Mouse (Mus musculus) CH12.LX (cell line): Measurements from ENCODE around the gene Ppt2. TPM values are rescaled to one million over a fixed set of nuclear protein-coding genes. Genes with fewer than 3 reads are reported as not detected.

Experiments used
- DNase-seq: peaks from one replicate; pipeline ENCODE4 v3.0.0-alpha.2; 2013; ENCODE audit errors: extremely low read depth
- H3K27ac ChIP-seq: 2 replicates; pipeline ENCODE4 v1.5.1; 2012; ENCODE audit warnings: low read depth, mild to moderate bottlenecking, control low read depth, moderate library complexity; ENCODE audit not compliant: insufficient read depth
- H3K27me3 ChIP-seq: replicated peaks from 2 replicates; pipeline ENCODE3; 2012; ENCODE audit warnings: inconsistent platforms
- H3K36me3 ChIP-seq, 2 experiments: replicated peaks in 1 of 2; 2 replicates each; pipeline versions ENCODE3 to v1.6.1; 2012; ENCODE audit warnings: inconsistent platforms in 1 of 2, low read length in 1 of 2, mild to moderate bottlenecking in 1 of 2, mixed read lengths in 1 of 2, moderate library complexity in 1 of 2; ENCODE audit not compliant: control insufficient read depth in 1 of 2, insufficient read depth in 1 of 2
- H3K4me1 ChIP-seq, 2 experiments: 2 replicates each; pipeline ENCODE4 v1.6.1; 2012; ENCODE audit warnings: inconsistent platforms in 1 of 2, moderate library complexity in 1 of 2; ENCODE audit not compliant: insufficient read depth in 2 of 2, control insufficient read depth in 1 of 2
- H3K4me2 ChIP-seq: 2 replicates; pipeline ENCODE4 v1.6.1; 2012; ENCODE audit warnings: low read depth, mild to moderate bottlenecking, control low read depth; ENCODE audit not compliant: poor library complexity, insufficient read depth, severe bottlenecking
- H3K4me3 ChIP-seq, 3 experiments: fragments of 150-350 bp in 1 of 3; sonication (generic) in 1 of 3; replicated peaks in 1 of 3; 2 replicates each; pipeline versions ENCODE3 to v1.5.1; 2011 to 2012; ENCODE audit warnings: low read depth in 2 of 3, low read length in 2 of 3, mild to moderate bottlenecking in 2 of 3, moderate library complexity in 2 of 3, control low read depth in 1 of 3, improper control_type of control experiment in 1 of 3, inconsistent platforms in 1 of 3, mixed read lengths in 1 of 3; ENCODE audit not compliant: poor library complexity in 1 of 3
- H3K79me2 ChIP-seq: replicated peaks from 2 replicates; pipeline ENCODE4 v1.6.1; 2012; ENCODE audit warnings: mild to moderate bottlenecking, moderate library complexity; ENCODE audit not compliant: control insufficient read depth, poor library complexity, insufficient read depth, severe bottlenecking; ENCODE audit errors: extremely low read depth
- H3K9ac ChIP-seq: 2 replicates; pipeline ENCODE4 v1.6.1; 2012; ENCODE audit warnings: low read depth, mild to moderate bottlenecking, control low read depth, moderate library complexity; ENCODE audit not compliant: insufficient read depth
- H3K9me3 ChIP-seq: replicated peaks from 2 replicates; pipeline ENCODE3; 2012; ENCODE audit warnings: low read length, inconsistent platforms, mixed read lengths
- BHLHE40 ChIP-seq: IDR thresholded peaks from 2 replicates; pipeline ENCODE4 v1.6.1; 2011; ENCODE audit warnings: mild to moderate bottlenecking, low read depth, low read length, improper control_type of control experiment
- CHD1 ChIP-seq: IDR thresholded peaks from 2 replicates; pipeline ENCODE4 v1.6.1; 2012; ENCODE audit warnings: low read depth, low read length, improper control_type of control experiment, inconsistent platforms
- CTCF ChIP-seq, 2 experiments: IDR thresholded peaks in 1 of 2; conservative IDR thresholded peaks in 1 of 2; 2 replicates each; pipeline ENCODE4 v1.5.1; 2011 to 2012; ENCODE audit warnings: low read depth in 2 of 2, low read length in 2 of 2, improper control_type of control experiment in 1 of 2, inconsistent platforms in 1 of 2, mild to moderate bottlenecking in 1 of 2, moderate library complexity in 1 of 2
- E2F4 ChIP-seq: IDR thresholded peaks from 2 replicates; pipeline ENCODE4 v1.6.1; 2011; ENCODE audit warnings: low read depth, low read length, improper control_type of control experiment; ENCODE audit not compliant: insufficient replicate concordance
- ELF1 ChIP-seq: IDR thresholded peaks from 2 replicates; pipeline ENCODE4 v1.6.1; 2014; ENCODE audit warnings: low read depth, mild to moderate bottlenecking, inconsistent platforms, low read length, improper control_type of control experiment
- EP300 ChIP-seq: IDR thresholded peaks from 2 replicates; pipeline ENCODE4 v1.6.1; 2011; ENCODE audit warnings: low read length, improper control_type of control experiment
- HCFC1 ChIP-seq: IDR thresholded peaks from 2 replicates; pipeline ENCODE4 v1.6.1; 2012; ENCODE audit warnings: low read depth, mild to moderate bottlenecking, inconsistent platforms, low read length, improper control_type of control experiment
- IRF4 ChIP-seq: IDR thresholded peaks from 2 replicates; pipeline ENCODE4 v1.6.1; 2014; ENCODE audit warnings: low read depth, mild to moderate bottlenecking, inconsistent platforms, low read length, improper control_type of control experiment
- KAT2A ChIP-seq: IDR thresholded peaks from 2 replicates; pipeline ENCODE4 v1.6.1; 2012; ENCODE audit warnings: low read length, improper control_type of control experiment, inconsistent platforms; ENCODE audit not compliant: insufficient replicate concordance
- MAFK ChIP-seq: IDR thresholded peaks from 2 replicates; pipeline ENCODE4 v1.6.1; 2011; ENCODE audit warnings: low read length, improper control_type of control experiment; ENCODE audit not compliant: insufficient replicate concordance
- MAX ChIP-seq: IDR thresholded peaks from 2 replicates; pipeline ENCODE4 v1.6.1; 2011; ENCODE audit warnings: low read length, improper control_type of control experiment
- MAZ ChIP-seq: IDR thresholded peaks from 2 replicates; pipeline ENCODE4 v1.6.1; 2012; ENCODE audit warnings: low read depth, mild to moderate bottlenecking, inconsistent platforms, low read length, improper control_type of control experiment, moderate library complexity
- MEF2A ChIP-seq: IDR thresholded peaks from 2 replicates; pipeline ENCODE4 v1.6.1; 2014; ENCODE audit warnings: low read depth, mild to moderate bottlenecking, inconsistent platforms, low read length, improper control_type of control experiment, borderline replicate concordance
- MYC ChIP-seq: IDR thresholded peaks from 2 replicates; pipeline ENCODE4 v1.6.1; 2011; ENCODE audit warnings: low read depth, mild to moderate bottlenecking, improper control_type of control experiment, low read length
- NELFE ChIP-seq: IDR thresholded peaks from 2 replicates; pipeline ENCODE4 v1.6.1; 2011; ENCODE audit warnings: low read depth, low read length, improper control_type of control experiment
- NRF1 ChIP-seq: IDR thresholded peaks from 2 replicates; pipeline ENCODE4 v1.6.1; 2014; ENCODE audit warnings: low read depth, mild to moderate bottlenecking, inconsistent platforms, low read length, improper control_type of control experiment, moderate library complexity
- PAX5 ChIP-seq: IDR thresholded peaks from 2 replicates; pipeline ENCODE4 v1.6.1; 2012; ENCODE audit warnings: low read length, inconsistent platforms, mixed read lengths
- POLR2A ChIP-seq: IDR thresholded peaks from 2 replicates; pipeline ENCODE4 v1.6.1; 2011; ENCODE audit warnings: low read depth, mild to moderate bottlenecking, improper control_type of control experiment, low read length
- POLR2AphosphoS2 ChIP-seq: IDR thresholded peaks from 2 replicates; pipeline ENCODE4 v1.6.1; 2011; ENCODE audit warnings: low read depth, low read length, improper control_type of control experiment
- RAD21 ChIP-seq: IDR thresholded peaks from 2 replicates; pipeline ENCODE4 v1.6.1; 2011; ENCODE audit warnings: low read depth, mild to moderate bottlenecking, low read length, improper control_type of control experiment, moderate library complexity
- RCOR1 ChIP-seq: conservative IDR thresholded peaks from 2 replicates; pipeline ENCODE4 v1.6.1; 2012; ENCODE audit warnings: low read depth, mild to moderate bottlenecking, inconsistent platforms, low read length, improper control_type of control experiment
- SIN3A ChIP-seq: IDR thresholded peaks from 2 replicates; pipeline ENCODE4 v1.6.1; 2012; ENCODE audit warnings: low read length, improper control_type of control experiment, inconsistent platforms
- SMC3 ChIP-seq: IDR thresholded peaks from 2 replicates; pipeline ENCODE4 v1.6.1; 2011; ENCODE audit warnings: low read depth, low read length, improper control_type of control experiment
- TBP ChIP-seq: conservative IDR thresholded peaks from 2 replicates; pipeline ENCODE4 v1.6.1; 2011; ENCODE audit warnings: low read depth, low read length, improper control_type of control experiment
- TCF12 ChIP-seq: IDR thresholded peaks from 2 replicates; pipeline ENCODE4 v1.6.1; 2014; ENCODE audit warnings: low read depth, mild to moderate bottlenecking, inconsistent platforms, low read length, improper control_type of control experiment
- USF1 ChIP-seq: IDR thresholded peaks from 2 replicates; pipeline ENCODE4 v1.6.1; 2014; ENCODE audit warnings: low read depth, mild to moderate bottlenecking, inconsistent platforms, low read length, improper control_type of control experiment
- USF2 ChIP-seq: conservative IDR thresholded peaks from 2 replicates; pipeline ENCODE4 v1.6.1; 2011; ENCODE audit warnings: low read depth, low read length, improper control_type of control experiment
- ZC3H11A ChIP-seq: IDR thresholded peaks from 2 replicates; pipeline ENCODE4 v1.6.1; 2012; ENCODE audit warnings: low read depth, mild to moderate bottlenecking, inconsistent platforms, low read length, improper control_type of control experiment
- ZKSCAN1 ChIP-seq: IDR thresholded peaks from 2 replicates; pipeline ENCODE4 v1.6.1; 2012; ENCODE audit warnings: low read depth, inconsistent platforms, low read length, improper control_type of control experiment, borderline replicate concordance
- ZMIZ1 ChIP-seq: IDR thresholded peaks from 2 replicates; pipeline ENCODE4 v1.6.1; 2012; ENCODE audit warnings: low read depth, mild to moderate bottlenecking, inconsistent platforms, low read length, improper control_type of control experiment
- ZNF384 ChIP-seq: IDR thresholded peaks from 2 replicates; pipeline ENCODE4 v1.6.1; 2012; ENCODE audit warnings: low read depth, low read length, improper control_type of control experiment, inconsistent platforms
- dilution Hi-C: fragments of 300-500 bp; cut with MboI; formaldehyde crosslinking; loops from 2 replicates; pipeline ENCODE4 v1.14.3; 2020; ENCODE audit warnings: low sequenced_read_pairs; ENCODE audit not compliant: extremely low pct_unique_long_range_greater_than_20kb, extremely low pct_ligation_motif_present
- in situ Hi-C: fragments of 300-500 bp; cut with MboI; formaldehyde crosslinking; loops from 3 replicates; pipeline ENCODE4 v1.14.3; 2019; ENCODE audit warnings: low sequenced_read_pairs, low pct_ligation_motif_present, low pct_unique_long_range_greater_than_20kb, mixed read lengths
- polyA plus RNA-seq: library from polyadenylated mRNA; unstranded; fragments of >175 nt; gene quantifications from 2 replicates; pipeline ENCODE4 v1.2.1, GENCODE M21; 2012; ENCODE audit warnings: low read depth; ENCODE audit not compliant: insufficient read length
- total RNA-seq, 2 experiments: library from RNA; depleted of rRNA; stranded (reverse); fragments of 300-350 nt in 1 of 2; fragments of >200 nt in 1 of 2; gene quantifications; 2 replicates each; pipeline ENCODE4 v1.2.3; 2012 to 2014

Ppt2 gene
- total and polyA plus RNA-seq, 3 experiments = 0.84 to 1.9 TPM; not detected in 1

DNA sequence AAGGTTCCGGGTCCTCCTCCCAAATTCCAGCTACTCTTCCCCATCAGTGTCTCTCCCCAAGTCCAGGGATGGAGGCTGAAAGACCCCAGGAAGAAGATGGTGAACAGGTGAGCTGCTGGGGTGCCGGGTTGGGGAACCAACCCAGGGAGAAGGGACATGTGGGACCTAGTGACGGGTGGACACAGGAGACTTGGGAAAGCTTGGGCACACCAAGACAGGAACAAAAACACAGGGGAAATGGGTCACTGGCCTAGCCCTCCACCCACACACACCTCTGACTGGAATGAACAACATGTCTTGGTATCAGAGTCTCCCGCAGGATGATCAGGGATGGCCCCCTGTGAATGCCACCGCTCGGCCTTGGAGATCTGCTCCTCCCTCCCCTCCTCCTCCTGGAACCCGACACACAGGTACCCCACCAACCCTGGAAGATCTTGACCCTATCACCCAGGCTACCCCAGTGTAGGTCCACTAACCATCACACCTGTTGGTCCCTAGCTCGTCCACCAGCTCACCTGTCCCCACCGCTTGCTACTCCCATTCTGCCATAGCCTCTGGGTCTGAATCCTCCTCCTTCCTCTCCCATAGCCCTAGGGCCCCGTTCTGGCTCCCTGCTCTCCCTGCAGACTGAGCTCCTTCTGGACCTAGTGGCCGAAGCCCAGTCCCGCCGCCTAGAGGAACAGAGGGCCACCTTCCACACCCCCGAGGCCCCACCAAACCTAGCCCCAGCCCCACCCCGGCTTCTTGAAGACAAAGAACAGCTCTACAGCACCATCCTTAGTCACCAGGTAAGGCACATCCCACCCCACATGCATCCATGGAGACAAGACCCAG lies 37.9 kb downstream of the Ppt2 start:
- dilution Hi-C loops (no loop called here), in situ Hi-C loops (no loop called here)
- Histone ChIP-seq H3K79me2 (no peaks in the 10 kb centered on the region; the same call in 1 of the 2 replicates), H3K4me1 (peaks cover 8 to 49% of the 10 kb centered on the region in 2 experiments; a peak in 2 of 4 replicates), H3K36me3 (peaks cover 11 to 22% of the 10 kb centered on the region in 2 experiments), H3K9ac (peak overlapping the region; percentile 67), H3K4me3 (peak overlapping the region; percentile 51 to 88 (median 82)), H3K27ac (peak overlapping the region; percentile 85), H3K27me3 (no peaks in the 10 kb centered on the region), H3K9me3 (no peaks in the 10 kb centered on the region), H3K4me2 (peak overlapping the region; percentile 73)
- DNase-seq = no peak
- TF ChIP-seq SIN3A (no peak), TBP (no peak), NELFE (no peak), RCOR1 (no peak), CTCF (conservative IDR thresholded peaks at IDR 0.05 in 1 of 2, IDR thresholded peaks at IDR 0.05 in 1 of 2; ENCODE audit: low read depth in 2 of 2, low read length in 2 of 2) (no peak), MAX (no peak), MAFK (no peak), POLR2AphosphoS2 (no peak), USF2 (no peak), USF1 (no peak), IRF4 (no peak), ZC3H11A (no peak), ZMIZ1 (no peak), PAX5 (no peak), MAZ (no peak), NRF1 (no peak), CHD1 (no peak), HCFC1 (no peak), SMC3 (no peak), POLR2A (no peak)

DNA sequence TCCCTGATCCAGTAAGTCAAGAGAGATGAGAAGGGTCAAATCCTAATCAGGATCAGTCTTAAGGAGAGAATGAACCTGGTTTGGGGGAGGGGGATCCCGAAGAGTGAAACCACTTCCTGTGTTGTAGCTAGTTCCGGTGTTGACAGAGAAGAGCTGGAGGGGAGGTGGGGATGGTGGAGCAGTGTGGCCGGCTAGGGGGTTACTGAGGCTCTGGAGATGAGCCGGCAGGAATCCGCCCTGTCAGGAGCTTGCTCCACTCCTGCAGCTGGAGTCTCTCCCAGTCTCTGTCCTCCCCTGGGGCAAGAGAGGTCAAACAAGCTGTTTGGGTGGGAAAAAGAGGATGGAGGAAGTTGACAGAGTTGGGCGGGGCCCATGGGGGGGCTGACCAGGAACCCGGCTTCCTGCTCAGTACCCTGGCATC lies 38.6 kb downstream of the Ppt2 start, which contains the start of gene Gpsm3:
TSS of gene Gpsm3 (plus strand) at position 126 of the 421 bp plus-strand sequence.
- in situ Hi-C loops = no loop called here
- H3K9me3 ChIP-seq = no peaks in the 10 kb centered on the region
- H3K36me3 ChIP-seq = peaks cover 6 to 15% of the 10 kb centered on the region in 2 experiments
- peak within 1 kb of the TSS; percentile 67 for H3K9ac ChIP-seq
- dilution Hi-C loops = no loop called here
- peaks cover 8 to 47% of the 10 kb centered on the region in 2 experiments; a peak in 2 of 4 replicates for H3K4me1 ChIP-seq
- DNase-seq = peak; percentile 60
- H3K4me3 ChIP-seq = peak within 1 kb of the TSS; percentile 51 to 88 (median 82)
- H3K27me3 ChIP-seq = no peaks in the 10 kb centered on the region
- peak within 1 kb of the TSS; percentile 85 for H3K27ac ChIP-seq
- H3K4me2 ChIP-seq = peak within 1 kb of the TSS; percentile 73
- no peaks in the 10 kb centered on the region; the same call in 1 of the 2 replicates for H3K79me2 ChIP-seq
- TF ChIP-seq RAD21 (no peak), MEF2A (no peak), EP300 (no peak), SMC3 (no peak), ZNF384 (no peak), SIN3A (peak; percentile 92; the same call in 1 of the 2 replicates), CHD1 (no peak), PAX5 (no peak), MAFK (no peak), ELF1 (peak; percentile 85), CTCF (conservative IDR thresholded peaks at IDR 0.05 in 1 of 2, IDR thresholded peaks at IDR 0.05 in 1 of 2; ENCODE audit: low read depth in 2 of 2, low read length in 2 of 2) (no peak), RCOR1 (no peak), KAT2A (no peak), TCF12 (peak; percentile 47; the same call in 1 of the 2 replicates), POLR2AphosphoS2 (no peak), E2F4 (no peak), NRF1 (no peak), MYC (no peak), BHLHE40 (no peak), ZKSCAN1 (no peak)
